Mouse (Mus musculus) testis, postnatal 10 days (tissue): ENCODE measurements at regions not wholly inside any gene's neighbourhood (a gene's known extent, or its start where the extent isn't known, plus 50 kb on each side); places are given as distances from the start of the nearest gene placed in this dataset.

Experiments
- DNase-seq: peaks from one replicate; pipeline ENCODE4 v3.0.0; 2021; ENCODE audit warnings: low spot score

DNA sequence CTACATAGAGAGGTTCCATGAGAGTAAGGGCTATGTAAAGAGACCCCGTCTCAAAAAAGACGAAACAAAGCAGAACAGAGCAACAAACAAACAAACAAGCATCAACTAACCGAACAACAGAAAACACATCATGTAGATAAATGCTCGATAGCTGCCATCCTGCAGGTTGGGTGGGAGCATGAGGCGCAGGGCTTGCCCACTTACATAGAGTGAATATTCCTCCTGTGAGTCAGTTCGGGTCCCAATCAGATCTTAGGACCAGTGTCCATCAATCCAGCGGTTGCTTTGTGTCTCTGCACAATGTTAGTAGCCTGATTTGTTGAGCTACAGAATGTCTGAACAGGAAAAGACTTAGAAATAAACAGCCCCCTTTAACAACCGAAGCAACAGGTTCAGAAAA is 129.4 kb upstream of the Rcn1 start:
- DNase-seq = no peak

DNA sequence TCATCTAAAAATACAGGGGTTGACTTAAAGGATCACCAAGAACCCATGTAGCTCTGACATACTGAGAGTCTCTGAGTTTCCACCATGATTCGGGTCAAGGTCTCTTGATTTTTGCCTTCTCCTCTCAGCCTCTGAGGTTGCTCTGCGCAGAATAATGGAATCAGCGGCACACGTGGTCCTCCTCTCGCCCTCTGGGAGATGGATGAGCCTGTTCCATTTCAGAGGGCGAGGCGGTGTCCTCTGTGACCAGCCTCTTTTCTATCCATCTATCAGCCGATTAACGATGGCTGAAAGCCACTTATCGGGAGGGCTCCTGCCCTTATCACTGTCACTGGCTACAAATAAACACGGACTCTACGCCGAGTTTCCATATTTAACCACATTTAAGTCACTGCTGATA is 124.6 kb upstream of the Pax6 start:
- no peak for DNase-seq

DNA sequence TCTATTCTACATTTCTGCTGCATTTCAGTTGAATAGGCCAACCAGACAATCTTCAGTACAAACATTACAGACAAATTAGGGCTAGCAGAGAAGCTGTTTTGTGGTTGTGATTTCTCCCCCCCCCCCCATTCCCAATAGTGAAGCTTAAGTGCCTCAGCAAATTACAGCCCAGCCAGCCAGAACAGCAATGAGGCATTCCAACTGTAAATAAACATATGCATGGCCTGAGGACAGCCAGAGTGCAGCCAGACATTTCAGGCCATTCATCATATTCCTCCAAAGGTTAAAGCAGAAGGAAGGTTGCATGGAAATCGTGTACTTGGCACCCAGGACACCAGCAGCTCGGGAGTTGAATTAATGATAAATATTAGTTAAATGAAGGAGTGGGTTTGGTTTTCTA is 116.6 kb upstream of the Pax6 start:
- DNase-seq = no peak

DNA sequence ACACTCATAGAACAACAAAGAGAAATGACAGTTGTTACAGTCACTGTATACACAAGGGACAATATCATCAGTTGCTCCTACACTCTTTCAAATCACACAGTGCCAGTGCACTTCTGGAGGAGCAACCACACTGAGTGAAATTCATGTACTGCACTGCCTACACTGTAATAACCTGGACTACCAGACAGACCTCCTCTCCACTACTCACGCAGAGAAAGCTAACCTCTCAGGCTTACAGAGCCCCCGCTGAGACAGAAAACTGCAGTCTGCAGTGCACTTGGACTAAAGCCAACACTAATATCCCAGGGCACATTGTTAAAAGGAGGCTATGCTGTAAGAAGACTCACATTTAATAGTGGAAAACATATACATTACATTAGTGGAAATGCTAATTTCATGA is 81.9 kb upstream of the Pax6 start:
- no peak for DNase-seq

DNA sequence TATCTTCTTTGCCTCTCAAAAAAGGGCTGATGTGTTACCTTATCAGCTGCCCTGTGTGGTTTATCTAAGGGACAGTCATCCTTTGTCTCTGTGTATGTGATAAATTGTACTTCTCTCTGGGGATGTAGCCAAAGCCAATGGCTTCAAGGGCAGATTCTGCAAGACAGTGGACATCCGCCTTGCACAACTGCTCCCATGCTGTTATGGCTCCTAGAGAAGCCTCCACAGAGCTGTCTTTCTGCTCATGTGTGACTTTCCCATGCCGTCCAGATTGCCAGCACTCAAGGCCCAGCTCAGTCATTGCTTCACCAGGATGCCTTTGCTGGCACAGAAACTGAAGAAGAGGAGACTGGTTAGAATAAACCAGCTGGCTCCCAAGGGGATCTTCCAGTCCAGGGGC is 74.6 kb upstream of the Pax6 start:
- no peak for DNase-seq

DNA sequence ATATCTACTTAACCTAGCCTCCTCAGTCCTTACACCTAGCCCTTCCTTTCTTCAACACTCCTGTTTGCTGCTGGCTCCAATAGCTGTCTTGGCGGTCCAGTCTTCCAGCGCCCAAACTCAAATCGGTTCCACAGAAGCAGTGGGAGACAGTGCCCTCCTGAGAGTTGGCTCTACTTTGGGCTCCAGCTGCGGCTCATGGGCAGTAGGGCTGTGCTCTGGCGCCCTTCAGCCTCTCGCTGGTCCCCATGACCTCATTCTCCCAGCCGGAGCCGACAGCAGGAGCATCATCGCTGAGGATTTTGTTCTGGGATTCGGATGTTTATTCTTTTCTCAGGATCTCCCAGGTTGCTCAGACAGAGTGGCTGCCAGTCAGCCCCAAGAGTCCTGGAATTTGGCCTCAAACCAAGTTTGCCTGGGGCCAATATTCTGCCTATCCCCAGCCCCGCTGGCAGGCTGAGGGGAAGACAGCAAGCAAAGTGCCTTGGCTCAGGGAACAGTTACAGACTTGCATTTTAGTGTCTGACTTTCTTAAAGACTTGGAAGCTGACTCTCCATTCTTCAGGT is 64.1 kb upstream of the Pax6 start:
- no peak for DNase-seq

DNA sequence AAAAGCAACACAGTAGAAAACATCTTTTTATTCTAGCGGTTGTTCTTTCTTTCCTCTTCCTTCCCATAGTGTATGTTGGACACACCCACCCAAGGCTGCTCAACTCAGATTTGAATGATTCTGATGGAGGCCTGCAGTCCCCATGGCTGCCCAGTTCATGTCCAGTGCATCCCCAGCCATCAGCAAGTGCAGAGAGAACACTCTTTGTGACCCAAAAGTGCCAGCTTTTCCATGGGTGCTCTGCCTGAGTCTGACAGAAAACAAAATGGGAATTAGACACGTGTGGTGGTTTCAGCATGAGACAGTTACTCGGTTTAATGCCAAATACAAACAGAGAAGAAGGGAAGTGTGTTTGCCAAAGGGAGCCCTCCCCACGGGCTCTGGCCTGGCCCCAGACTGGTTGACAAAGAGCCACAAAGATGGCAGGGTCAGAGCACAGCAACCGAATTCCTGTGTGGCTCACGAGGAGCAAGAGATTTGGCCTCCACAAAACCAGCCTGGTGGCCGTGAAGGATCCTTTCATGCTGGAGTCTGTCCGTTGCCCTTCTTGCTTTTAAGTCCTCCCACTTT is 60.6 kb upstream of the Pax6 start:
- DNase-seq = no peak

DNA sequence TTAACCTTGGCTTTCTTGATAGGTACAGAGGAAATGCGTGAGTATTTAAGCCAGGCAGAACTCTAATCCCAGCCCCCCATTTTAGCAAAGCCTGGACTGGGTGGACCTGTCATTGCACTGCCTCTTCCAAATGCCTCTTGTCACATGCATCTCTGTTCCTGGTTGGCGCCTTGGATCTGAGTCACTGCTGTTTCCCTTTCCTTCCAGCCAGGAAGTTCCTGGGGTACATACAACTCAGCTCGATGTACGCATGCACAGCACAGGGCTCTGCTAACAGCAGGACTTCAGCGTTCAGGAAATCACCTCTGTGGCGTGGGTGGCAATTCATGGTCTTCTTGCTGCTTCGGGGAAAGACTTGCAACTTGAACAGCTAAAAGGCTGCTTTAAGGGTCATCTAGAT is 59.9 kb upstream of the Pax6 start:
- no peak for DNase-seq

DNA sequence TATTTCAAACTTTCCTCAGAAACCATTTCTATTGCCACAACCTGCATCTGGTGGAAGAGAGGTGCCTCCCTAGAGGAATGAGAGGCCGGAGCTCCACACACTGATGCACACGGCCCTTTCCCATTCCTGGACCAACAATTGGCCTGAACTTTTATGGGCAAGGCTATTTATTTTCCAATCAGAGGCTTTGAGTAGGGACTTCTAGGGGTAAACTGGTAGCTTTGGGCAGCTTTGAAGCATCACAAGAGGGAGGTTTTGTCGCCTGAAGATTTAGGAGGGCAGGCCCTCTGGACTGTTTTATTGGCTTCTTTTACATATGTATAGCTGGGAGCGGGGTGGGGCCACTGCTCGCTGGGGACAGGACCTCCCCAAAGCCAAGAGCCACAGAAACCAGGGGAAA is 57.7 kb upstream of the Pax6 start:
- DNase-seq = no peak

DNA sequence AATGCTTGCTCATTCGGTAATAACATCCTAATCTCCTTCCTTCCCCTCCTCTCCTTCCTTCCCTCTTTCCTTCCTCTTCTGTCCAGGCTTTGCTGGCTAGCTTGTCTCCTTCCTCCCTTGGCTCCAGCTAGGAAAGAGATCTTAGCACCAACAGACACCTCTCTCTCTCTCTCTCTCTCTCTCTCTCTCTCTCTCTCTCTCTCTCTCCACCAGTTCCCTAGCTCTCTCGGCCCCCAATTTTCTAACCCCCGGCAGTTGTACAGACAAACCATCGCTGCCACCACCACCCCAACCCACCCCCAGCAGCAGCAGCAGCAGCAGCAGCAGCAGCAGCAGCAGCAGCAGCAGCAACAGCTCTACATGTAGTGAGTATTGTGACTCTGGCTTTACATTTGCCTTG is 57.0 kb upstream of the Pax6 start:
- no peak for DNase-seq

DNA sequence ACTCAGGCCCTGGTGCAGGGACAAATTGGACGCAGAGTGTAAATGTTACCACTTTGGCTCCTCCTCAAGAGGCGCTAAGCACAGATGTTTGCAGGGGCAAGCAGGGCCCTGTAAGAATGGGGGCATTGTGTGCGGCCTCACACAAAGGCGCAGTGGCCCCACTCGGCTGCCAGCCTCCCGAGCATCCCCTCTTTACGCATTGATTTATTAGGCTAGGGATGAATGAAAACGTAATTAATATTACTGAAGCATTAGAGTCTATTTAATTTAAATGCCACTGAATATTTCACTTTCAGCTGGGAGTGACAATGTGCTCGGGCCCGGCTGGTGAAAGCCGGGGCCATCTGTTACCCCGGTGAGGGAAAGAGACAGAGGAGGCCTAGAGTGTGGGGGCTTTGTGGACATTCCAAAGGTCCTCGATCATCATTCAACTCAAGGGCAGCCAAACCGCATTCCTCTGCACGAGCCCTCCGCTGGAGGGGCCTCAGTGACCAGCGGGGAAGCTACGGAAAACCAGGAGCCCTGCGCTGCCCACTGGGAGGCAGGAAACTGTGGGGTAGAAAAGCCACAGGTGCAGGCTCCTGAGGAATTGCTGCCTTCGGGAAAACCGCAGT is 56.5 kb upstream of the Pax6 start:
- no peak for DNase-seq

DNA sequence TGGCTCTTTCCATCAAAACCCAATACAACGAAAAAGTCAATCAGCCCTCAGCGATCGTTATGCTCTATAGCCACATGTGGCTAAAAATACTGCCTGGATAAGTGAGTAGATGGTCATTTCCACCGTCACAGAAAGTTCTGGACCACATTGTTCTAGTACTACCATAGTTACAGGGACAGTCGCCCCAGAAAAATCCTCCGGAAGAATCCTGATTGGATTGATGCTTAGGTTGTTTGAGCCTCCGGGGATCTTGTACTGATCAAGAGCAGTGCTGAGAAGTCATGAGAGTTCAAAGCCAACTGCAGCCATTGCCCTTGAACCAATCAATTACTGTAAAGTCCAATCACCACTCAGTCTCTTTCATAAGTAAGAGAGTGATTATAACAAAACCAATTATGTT is 56.0 kb upstream of the Pax6 start:
- DNase-seq = no peak

DNA sequence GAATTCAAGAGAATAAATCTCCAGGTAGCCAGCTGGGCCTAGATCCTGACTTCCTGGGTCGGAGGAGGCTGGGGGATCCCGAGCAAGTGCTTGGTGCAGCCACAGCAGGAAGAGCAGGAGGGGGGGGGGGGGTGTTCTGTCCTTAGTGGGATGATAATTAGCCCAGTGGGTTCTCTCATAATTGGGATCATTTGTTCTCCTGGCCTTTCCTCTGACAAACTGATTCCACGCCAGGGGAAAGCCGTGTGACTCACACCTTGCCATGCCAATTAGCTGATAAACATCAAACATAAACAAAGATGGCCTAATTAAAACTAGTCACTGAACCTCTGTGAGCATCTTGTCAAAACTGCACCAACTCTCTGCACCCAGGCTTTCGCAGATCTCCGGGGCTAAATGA is 55.5 kb upstream of the Pax6 start:
- no peak for DNase-seq

DNA sequence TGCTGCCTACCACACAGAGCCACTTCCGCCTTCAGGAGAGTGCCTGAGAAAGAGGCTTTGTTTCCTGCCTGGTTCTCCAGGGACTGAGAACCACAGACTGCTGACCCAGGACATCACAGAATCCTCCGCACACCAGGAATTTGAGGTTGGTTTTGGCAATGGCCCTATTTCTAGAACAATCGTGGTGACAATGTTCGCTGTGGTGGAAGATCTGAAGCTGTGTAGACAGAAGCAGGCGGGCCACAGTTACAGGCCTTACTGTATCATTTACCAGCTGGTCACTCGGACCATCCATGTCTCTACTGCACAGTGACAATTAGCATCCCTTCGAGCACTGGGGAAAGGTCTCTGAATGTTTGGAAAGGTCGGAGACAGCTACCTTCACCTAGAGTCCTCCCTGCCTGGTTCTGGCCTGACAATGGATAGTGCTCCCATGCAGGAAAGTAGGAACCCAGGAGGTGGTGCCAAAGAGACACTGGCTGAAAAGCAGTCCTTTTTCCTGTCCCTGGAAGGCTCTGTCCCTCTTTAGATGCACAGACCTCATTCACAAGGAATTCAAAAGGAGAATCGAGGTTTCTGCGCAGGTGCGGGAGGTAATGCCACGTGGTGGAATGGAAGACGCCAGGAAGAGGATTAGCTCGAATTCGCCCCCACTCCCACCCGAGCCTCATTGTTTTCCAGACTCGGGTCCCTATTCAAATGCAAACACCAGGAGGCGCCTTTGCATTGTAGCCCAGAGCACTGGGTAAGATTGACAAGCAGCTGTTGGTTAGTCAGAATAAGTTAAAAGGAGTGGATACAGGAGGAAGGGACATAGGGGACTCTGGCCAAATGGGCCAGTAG is 52.6 kb upstream of the Pax6 start:
- DNase-seq = peak; percentile 55
